Mouse (Mus musculus) brain, embryonic 18.5 days (tissue): ENCODE measurements around the gene Lrrc2.

Experiments used
- DNase-seq: peaks from one replicate; pipeline ENCODE4 v3.0.0-alpha.2; 2012; ENCODE audit warnings: low read depth, low spot score

Gene Lrrc2

GRCm38 (mm10) chr9:110947900-110948299 lies 3.4 kb upstream of the Lrrc2 start:
- DNase-seq: no peak

GRCm38 (mm10) chr9:110948813-110949310 lies 2.5 kb upstream of the Lrrc2 start:
- DNase-seq: no peak

GRCm38 (mm10) chr9:110950109-110950508 lies 1.2 kb upstream of the Lrrc2 start:
- no peak for DNase-seq

- no peak for DNase-seq
Observed at GRCm38 (mm10) chr9:110951866-110952265, 521 bp downstream of the Lrrc2 start.

- DNase-seq: no peak
Observed at GRCm38 (mm10) chr9:110952398-110952797, 1.1 kb downstream of the Lrrc2 start.

- no peak for DNase-seq
Observed at GRCm38 (mm10) chr9:110952931-110953549, 1.7 kb downstream of the Lrrc2 start.

GRCm38 (mm10) chr9:110953550-110954461 lies 2.5 kb downstream of the Lrrc2 start:
- DNase-seq: peak; percentile 57

- no peak for DNase-seq
Observed at GRCm38 (mm10) chr9:110954681-110955445, 3.5 kb downstream of the Lrrc2 start.

- no peak for DNase-seq
Observed at GRCm38 (mm10) chr9:110955962-110956361, 4.6 kb downstream of the Lrrc2 start.

GRCm38 (mm10) chr9:110959669-110960068 lies 8.3 kb downstream of the Lrrc2 start:
- no peak for DNase-seq

- DNase-seq: no peak
Observed at GRCm38 (mm10) chr9:110960230-110961149, 9.1 kb downstream of the Lrrc2 start.

GRCm38 (mm10) chr9:110961386-110961785 lies 10.0 kb downstream of the Lrrc2 start:
- no peak for DNase-seq

GRCm38 (mm10) chr9:110963566-110964115 lies 12.3 kb downstream of the Lrrc2 start:
- no peak for DNase-seq

GRCm38 (mm10) chr9:110965062-110965909 lies 13.9 kb downstream of the Lrrc2 start:
- DNase-seq: no peak

GRCm38 (mm10) chr9:110965910-110966231 lies 14.5 kb downstream of the Lrrc2 start:
- DNase-seq: no peak

- no peak for DNase-seq
Observed at GRCm38 (mm10) chr9:110979411-110979810, 28.1 kb downstream of the Lrrc2 start.

- DNase-seq: no peak
Observed at GRCm38 (mm10) chr9:110982351-110982750, 31.0 kb downstream of the Lrrc2 start.

GRCm38 (mm10) chr9:110984096-110984495 lies 32.8 kb downstream of the Lrrc2 start:
- no peak for DNase-seq

- DNase-seq: no peak
Observed at GRCm38 (mm10) chr9:110985541-110985940, 34.2 kb downstream of the Lrrc2 start.

- no peak for DNase-seq
Observed at GRCm38 (mm10) chr9:110985951-110986350, 34.6 kb downstream of the Lrrc2 start.
